Mouse (Mus musculus) CD4-positive helper T cell, adult 2 months (primary cell): ENCODE results near the gene Arhgap17.

Source experiments
- DNase-seq: peaks from one replicate; pipeline ENCODE4 v3.0.0-alpha.2; 2012; ENCODE audit warnings: low read depth, missing footprints, low spot score

Gene Arhgap17

GRCm38 (mm10) chr7:123369759-123370481 lies at the start of gene Arhgap17, which contains the start of gene Lcmt1:
Gene Arhgap17, minus strand, starts transcription at chr7:123369915.
Gene Lcmt1, plus strand, starts transcription at chr7:123369784.
- peak; percentile 97 for DNase-seq

DNA sequence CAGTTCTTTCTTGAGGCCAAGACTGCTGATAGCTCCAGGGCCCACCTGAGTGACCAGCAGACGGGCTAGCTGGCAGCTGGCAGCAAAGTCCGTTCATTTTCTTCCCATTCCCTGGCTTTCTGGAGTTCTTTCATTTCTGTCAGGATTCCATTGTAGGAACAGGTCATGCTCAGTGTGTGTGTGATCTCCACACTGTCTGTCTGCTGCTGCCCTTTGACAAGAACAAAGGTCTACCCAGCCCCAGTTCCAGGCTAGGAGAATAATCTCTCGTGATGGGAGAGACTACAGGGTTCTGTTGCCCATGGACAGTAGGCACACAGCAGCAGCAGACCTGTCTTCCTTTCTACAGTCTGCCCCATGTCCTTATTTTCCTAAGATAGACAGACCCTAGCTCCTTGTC lies 47.9 kb upstream of the Arhgap17 start:
- no peak for DNase-seq

DNA sequence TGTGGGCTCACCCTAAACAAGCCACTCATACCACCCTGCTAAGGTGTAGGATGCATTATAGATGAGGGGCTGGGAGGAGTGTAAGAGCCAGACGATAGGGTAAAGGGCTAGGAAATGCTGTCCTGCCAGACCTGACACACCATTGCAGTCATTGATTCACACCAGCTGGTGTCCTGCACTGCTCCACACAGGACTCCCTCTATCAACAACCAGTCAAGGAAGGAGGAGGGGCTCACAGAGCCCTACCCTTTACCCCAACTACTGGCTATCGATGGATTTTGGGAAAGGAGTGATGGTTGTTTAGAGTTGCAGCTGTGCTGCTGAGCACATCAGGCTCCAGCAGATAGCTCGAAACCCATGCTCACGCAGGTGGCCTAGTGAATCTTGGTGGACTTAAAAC lies 47.1 kb upstream of the Arhgap17 start:
- DNase-seq: no peak

GRCm38 (mm10) chr7:123412143-123412542 lies 42.4 kb upstream of the Arhgap17 start:
- DNase-seq: no peak

DNA sequence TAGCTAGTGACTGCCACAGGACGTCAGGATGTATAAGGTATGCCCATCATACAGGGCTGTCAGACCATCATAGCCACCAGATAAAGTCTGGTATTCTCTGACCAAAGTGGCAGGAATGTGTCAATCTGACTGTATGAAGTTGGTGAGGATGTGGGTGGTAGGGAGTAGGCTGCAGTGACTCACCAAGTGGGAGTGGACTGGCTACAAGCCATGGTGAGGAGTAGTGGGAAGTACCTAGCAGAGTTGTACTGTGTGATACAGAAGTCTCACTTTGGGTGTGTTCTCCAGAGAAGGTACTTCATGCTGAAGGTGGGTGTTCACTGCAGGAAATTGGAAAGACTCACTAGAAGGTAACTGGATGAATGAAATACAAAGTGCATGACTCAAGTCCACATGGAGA lies 41.4 kb upstream of the Arhgap17 start:
- no peak for DNase-seq

DNA sequence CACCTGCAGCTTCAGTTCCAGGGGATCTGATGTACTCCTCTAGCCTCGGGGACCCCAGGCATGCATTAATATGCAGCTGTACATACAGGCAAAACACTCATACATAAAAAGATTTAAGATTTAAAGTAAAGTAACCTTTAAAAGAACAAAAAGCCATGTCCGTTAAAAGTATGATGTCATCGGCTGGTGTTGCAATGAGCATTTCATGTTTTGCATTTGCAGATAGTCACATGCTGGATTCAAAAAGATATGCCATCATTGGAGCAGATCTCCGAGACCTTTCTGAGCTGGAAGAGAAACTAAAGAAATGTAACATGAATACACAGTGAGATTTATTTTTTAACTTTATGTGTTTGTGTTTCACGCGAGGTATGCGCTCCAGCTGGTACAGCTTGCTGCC lies 40.8 kb upstream of the Arhgap17 start:
- DNase-seq: no peak

GRCm38 (mm10) chr7:123406988-123407387 lies 37.3 kb upstream of the Arhgap17 start:
- DNase-seq: no peak

DNA sequence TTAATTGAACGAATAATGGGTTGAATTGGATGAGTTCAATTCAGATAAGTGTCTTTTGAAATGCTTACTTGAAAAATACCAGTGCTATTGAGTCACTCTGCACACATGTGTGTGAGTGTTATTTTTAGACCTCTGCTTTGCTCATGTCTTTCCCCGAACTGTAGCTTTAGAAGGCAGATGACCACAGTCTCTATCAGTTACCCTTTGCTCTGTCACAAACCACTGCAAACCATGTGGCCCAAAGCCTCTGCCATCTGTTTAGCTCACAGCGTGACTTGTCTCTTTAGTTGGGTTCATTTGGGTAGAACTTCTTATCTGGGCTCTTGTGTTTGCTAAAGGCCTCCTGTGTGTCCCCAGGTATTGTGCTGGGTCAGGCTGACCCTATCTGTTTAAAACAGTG lies 35.9 kb upstream of the Arhgap17 start:
- DNase-seq: no peak

GRCm38 (mm10) chr7:123404198-123404597 lies 34.5 kb upstream of the Arhgap17 start:
- no peak for DNase-seq

GRCm38 (mm10) chr7:123401121-123401520 lies 31.4 kb upstream of the Arhgap17 start:
- DNase-seq: no peak

GRCm38 (mm10) chr7:123399286-123399685 lies 29.6 kb upstream of the Arhgap17 start:
- DNase-seq: no peak

DNA sequence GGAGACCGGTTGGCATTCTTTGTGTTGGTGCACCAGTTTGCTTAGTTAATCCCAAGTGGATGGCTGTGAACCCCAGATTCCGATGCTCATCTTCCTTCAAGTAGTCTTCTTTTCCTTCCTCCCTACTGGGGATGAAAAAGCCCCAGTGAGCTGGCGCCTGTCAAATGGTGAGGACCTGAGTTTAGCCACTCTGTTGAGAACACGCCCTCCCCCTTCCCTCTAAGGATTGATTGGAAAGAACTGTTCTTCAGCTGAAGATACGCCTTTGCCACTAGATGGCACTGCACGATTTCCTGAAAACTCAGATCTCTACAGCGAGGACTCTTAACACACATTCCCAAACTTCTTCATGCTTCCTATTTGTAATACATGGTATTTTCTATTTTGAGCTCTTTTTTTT lies 29.1 kb upstream of the Arhgap17 start:
- DNase-seq: peak; percentile 16

DNA sequence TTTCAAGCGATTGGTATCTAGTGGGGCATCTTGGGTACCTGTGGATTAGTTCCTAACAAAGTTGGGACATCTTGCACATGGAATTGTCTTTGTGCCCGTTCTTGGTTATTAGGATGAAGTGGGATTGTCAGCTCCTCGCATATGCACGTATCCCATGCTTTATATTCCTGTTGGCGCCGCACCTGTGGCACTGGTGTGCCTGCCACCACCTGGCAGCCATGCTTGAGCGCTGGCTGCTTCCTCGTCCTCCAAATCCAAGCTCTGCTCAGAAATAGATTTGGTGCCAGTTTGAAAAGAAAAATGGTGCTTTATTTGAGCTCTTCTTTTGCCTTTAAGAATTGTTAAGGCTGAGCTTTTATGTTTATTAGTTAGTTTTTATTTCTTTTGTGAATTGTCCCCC lies 28.2 kb upstream of the Arhgap17 start:
- DNase-seq: no peak

GRCm38 (mm10) chr7:123397369-123397768 lies 27.7 kb upstream of the Arhgap17 start:
- DNase-seq: no peak

DNA sequence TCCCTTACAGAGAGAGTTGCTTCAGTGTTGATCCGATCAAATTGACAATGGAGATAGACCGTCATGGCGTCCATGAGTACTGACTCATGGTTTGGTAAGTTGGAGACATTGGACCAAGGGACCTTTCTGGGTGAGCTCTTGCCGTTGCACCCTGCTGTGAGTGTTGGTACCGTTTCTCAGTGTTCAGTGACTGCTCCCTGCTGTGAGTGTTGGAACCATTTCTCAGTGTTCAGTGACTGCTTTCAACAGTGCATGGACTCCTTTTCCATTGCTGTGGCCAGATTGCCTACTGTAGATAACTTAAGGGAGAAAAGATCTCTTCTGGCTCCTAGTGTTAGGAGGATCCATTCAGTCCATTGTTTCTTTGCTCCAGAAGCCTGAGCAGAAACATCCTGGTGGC lies 27.2 kb upstream of the Arhgap17 start:
- no peak for DNase-seq

- no peak for DNase-seq
Observed at GRCm38 (mm10) chr7:123394271-123394670, 24.6 kb upstream of the Arhgap17 start.

GRCm38 (mm10) chr7:123389686-123390280 lies 20.1 kb upstream of the Arhgap17 start:
- DNase-seq: no peak

DNA sequence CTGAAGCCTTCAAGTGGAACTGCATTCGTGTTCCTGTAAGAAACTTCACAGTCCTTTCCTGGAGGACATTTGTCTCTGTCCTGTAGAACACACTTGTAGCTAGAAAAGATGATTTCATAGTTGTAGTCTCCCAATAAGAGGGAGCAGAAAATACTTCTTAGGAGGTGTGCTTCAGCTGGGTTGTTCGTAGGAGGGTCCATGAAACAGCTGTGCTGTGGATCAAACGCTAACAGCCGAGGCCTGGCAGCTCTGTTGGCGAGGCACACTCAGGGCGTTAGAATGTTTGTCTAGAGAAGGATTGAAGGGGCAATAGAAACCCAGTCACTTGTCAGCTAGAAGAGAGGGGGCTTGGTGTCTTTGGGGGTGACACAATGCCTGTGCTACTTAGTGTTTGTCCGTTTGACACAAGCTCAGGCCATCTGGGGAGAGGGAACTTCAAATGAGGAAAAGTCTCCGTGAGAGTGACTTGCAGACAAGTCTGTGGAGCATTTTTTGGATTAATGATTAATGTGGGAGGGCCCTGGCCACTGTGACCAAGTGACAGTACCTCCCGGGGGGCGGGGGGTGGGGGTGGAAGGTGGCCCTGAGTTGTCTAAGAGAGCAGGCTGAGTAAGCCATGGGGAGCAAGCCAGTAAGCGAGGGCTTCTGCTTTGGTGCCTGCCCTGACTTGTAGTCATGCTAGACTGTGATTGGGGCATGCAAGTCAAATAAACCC lies 16.1 kb upstream of the Arhgap17 start:
- no peak for DNase-seq

- peak; percentile 98 for DNase-seq
Observed at GRCm38 (mm10) chr7:123377443-123378400, 8.0 kb upstream of the Arhgap17 start.

GRCm38 (mm10) chr7:123371501-123371900 lies 1.8 kb upstream of the Arhgap17 start:
- DNase-seq: peak; percentile 56

DNA sequence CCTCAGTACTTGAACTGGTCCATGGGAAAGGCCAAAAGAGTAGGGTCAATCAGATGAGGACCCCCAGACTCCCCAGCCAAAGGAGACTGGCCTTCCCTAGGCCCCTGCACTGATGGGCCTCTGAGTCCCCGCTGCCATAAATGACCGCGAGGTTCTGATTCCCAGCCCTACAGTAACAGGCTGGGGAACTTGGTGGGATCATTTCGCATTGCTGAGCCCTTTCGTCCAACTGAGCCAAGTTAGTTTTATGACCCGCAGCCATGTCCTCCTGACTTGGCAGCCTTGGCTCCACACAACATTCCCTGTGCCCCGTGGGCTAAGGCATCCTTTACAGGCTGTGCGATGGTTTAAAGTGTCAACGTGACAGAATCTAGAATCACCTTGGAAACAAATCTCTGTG lies 985 bp upstream of the Arhgap17 start:
- DNase-seq: no peak
